Mouse (Mus musculus) kidney, embryonic 14.5 days (tissue): ENCODE measurements around the gene 9130409I23Rik. TPM values are rescaled to one million over a fixed set of nuclear protein-coding genes. Genes with fewer than 3 reads are reported as not detected.

Source experiments
- ATAC-seq: fragments of 200-750 bp; cut with Nextera tagmentation; 2 replicates; pipeline ENCODE4 v1.8.0; 2017; ENCODE audit warnings: moderate number of reproducible peaks, mild to moderate bottlenecking, moderate TSS enrichment, moderate library complexity; ENCODE audit not compliant: low FRiP score, low TSS enrichment
- H3K27ac ChIP-seq: fragments of 300-500 bp; sonication (generic); 2 replicates; pipeline ENCODE4 v1.5.1; 2014; ENCODE audit warnings: low read depth, mild to moderate bottlenecking, low read length, moderate library complexity, mixed read lengths
- H3K27me3 ChIP-seq: fragments of 300-500 bp; sonication (generic); 2 replicates; pipeline ENCODE4 v1.6.1; 2014; ENCODE audit warnings: mild to moderate bottlenecking, low read length; ENCODE audit not compliant: control insufficient read depth, insufficient read depth
- H3K36me3 ChIP-seq: fragments of 300-500 bp; sonication (generic); 2 replicates; pipeline ENCODE4 v1.6.1; 2014; ENCODE audit warnings: low read length, mixed read lengths; ENCODE audit not compliant: control insufficient read depth, insufficient read depth
- H3K4me1 ChIP-seq: fragments of 300-500 bp; sonication (generic); 2 replicates; pipeline ENCODE4 v1.6.1; 2014; ENCODE audit warnings: low read length, mixed read lengths; ENCODE audit not compliant: control insufficient read depth, insufficient read depth
- H3K4me2 ChIP-seq: fragments of 300-500 bp; sonication (generic); replicated peaks from 2 replicates; pipeline ENCODE4 v1.6.1; 2014; ENCODE audit warnings: low read depth, mild to moderate bottlenecking, low read length
- H3K4me3 ChIP-seq: fragments of 300-500 bp; sonication (generic); 2 replicates; pipeline ENCODE4 v1.5.1; 2014; ENCODE audit warnings: mild to moderate bottlenecking, low read length
- H3K9ac ChIP-seq: fragments of 300-500 bp; sonication (generic); 2 replicates; pipeline ENCODE4 v1.6.1; 2014; ENCODE audit warnings: low read depth, mild to moderate bottlenecking, low read length, moderate library complexity
- H3K9me3 ChIP-seq: fragments of 300-500 bp; sonication (generic); 2 replicates; pipeline ENCODE4 v1.6.1; 2016; ENCODE audit warnings: low read length; ENCODE audit not compliant: control insufficient read depth
- WGBS: fragments of 180-500 bp; shearing (Covaris S2); extraction: QIAGEN DNeasy Blood & Tissue Kit; methylation state at CpG from one replicate; pipeline ENCODE4 v1.1.7; 2014; 5-methylcytosine and 5-hydroxymethylcytosine counted together
- polyA plus RNA-seq: library from polyadenylated mRNA; unstranded; fragments of >200 nt; fragmentation: Nextera tagmentation; extraction: Ambion mirVana; gene quantifications from 2 replicates; pipeline ENCODE4 v1.2.1, GENCODE M21; 2014

The 9130409I23Rik gene
- polyA plus RNA-seq, result not detected in 2 replicates

DNA sequence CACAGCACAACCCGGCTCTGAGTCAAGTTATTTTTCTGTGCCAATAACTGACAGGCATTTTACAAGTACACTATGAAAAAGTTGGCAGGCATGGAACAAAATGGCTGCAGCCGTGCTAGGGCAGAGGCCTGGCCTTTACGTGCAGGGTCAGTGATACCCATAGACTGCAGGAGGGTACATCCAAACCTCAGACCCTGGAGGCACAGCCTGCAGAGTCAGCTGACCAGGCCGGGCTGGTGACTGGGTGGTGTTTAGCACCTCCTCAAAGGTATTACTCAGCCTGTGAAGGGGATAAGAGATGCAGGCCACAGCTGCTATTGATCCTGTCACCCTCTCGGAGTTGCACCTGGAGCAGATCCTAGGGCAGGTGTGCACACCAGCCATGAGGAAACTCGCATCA, at the start of gene 9130409I23Rik:
Gene 9130409I23Rik (plus strand): TSS at position 301 of the 400 bp plus-strand sequence.
- no peak within 1 kb of the TSS for H3K4me2 ChIP-seq
- H3K4me3 ChIP-seq, result no peak within 1 kb of the TSS
- no peaks in the 10 kb centered on the region for H3K9me3 ChIP-seq
- no peaks in the 10 kb centered on the region for H3K27me3 ChIP-seq
- WGBS, result 83% methylated on average over 6 of the region's 6 CpGs
- no peaks in the 10 kb centered on the region for H3K4me1 ChIP-seq
- no peaks in the 10 kb centered on the region for H3K36me3 ChIP-seq
- H3K27ac ChIP-seq, result no peak within 1 kb of the TSS
- no peak for ATAC-seq
- no peak within 1 kb of the TSS for H3K9ac ChIP-seq

DNA sequence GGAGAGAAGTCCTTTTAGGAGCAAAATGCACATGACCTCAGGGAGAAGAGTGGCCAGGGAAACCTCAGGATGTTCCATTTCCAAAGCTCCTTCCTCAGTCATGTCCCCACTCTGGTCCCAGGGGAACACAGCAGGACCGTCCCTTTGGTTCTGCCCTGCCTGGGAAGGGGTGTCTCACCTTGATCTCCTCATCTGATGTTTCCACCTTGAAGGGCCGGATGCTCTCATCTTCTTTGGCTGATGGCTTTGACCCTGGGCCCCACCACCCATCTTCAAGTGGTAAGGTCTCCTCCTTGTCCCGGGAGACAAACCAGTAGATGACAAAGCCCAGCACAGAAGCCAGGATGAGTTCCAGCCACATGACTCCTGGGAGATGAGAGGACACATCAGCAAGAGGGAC, 49.4 kb upstream of the 9130409I23Rik start:
- Histone ChIP-seq H3K4me2 (no peak overlapping the region), H3K9ac (no peak overlapping the region), H3K4me3 (no peak overlapping the region), H3K9me3 (no peaks in the 10 kb centered on the region), H3K27me3 (no peaks in the 10 kb centered on the region), H3K27ac (no peak overlapping the region), H3K4me1 (peaks cover 12% of the 10 kb centered on the region), H3K36me3 (no peaks in the 10 kb centered on the region)
- ATAC-seq, result no peak
- 80% methylated on average over 3 of the region's 3 CpGs for WGBS

DNA sequence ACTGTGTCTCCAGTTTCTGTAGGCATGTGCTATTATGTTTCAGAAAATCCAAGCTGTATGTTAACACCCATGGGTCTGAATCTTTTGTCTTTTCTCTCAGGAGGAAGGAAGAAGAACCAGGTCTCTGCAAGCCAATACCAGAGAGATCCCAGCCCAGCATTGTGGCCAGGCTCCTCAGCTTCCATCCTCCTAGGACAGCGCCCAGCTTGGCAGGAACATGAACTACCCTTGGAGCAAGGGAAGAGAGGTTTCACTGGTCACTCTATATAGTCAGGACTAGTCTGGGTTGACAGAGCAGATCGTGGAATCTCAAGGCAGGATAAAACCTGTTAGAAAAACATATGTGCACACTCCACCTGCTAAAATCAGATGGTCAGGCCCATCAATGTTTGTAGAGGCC, 47.2 kb upstream of the 9130409I23Rik start:
- H3K9ac ChIP-seq, result no peak overlapping the region
- H3K4me3 ChIP-seq, result no peak overlapping the region
- H3K4me2 ChIP-seq, result no peak overlapping the region
- no peaks in the 10 kb centered on the region for H3K27me3 ChIP-seq
- ATAC-seq, result no peak
- no peak overlapping the region for H3K27ac ChIP-seq
- H3K36me3 ChIP-seq, result no peaks in the 10 kb centered on the region
- no peaks in the 10 kb centered on the region for H3K9me3 ChIP-seq
- H3K4me1 ChIP-seq, result peaks cover 12% of the 10 kb centered on the region
- 77% methylated on average over 2 of the region's 2 CpGs for WGBS

DNA sequence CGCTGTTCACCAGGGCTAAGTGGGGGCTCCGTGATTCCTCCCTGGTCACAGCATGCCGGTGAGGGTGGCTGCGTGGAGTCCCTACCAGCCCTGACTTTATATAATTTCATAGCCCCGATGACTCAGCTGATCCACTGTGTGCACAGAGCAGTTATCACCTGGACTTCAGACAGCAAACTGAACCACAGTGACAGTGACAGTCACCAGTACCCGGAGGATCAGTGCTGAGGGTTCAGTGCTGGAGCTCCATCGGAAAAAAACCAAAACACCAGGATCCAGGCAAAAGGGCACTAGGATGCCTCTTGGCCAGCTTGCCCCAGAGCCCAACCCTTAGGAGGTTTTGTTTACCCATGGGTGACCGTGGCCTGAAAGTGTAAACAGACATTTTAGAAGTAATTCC, 45.7 kb upstream of the 9130409I23Rik start:
- Histone ChIP-seq H3K4me1 (peaks cover 11% of the 10 kb centered on the region), H3K36me3 (no peaks in the 10 kb centered on the region), H3K4me2 (no peak overlapping the region), H3K9me3 (no peaks in the 10 kb centered on the region), H3K27me3 (no peaks in the 10 kb centered on the region), H3K27ac (no peak overlapping the region), H3K9ac (no peak overlapping the region), H3K4me3 (no peak overlapping the region)
- ATAC-seq, result no peak
- 89% methylated on average over 8 of the region's 8 CpGs for WGBS

DNA sequence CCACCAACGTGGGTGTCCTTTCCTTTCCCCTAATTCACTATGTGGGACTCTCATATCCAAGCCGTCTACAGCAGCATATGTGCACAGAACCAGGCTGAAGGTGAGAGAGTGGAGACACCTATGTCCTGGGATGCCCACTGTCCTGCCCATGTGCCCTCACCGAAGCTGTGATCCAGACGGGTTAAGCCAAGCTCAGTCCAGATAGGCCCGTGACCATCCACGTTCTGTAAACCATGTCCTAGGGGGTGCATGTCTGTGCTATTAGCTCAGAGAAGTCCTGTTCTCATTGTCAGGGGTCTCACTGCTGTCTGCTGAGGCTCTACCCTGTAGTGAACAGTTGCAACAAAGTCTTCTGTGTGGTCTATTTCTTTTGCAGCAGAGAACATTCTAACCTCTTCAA, 43.2 kb upstream of the 9130409I23Rik start:
- H3K4me2 ChIP-seq, result no peak overlapping the region
- 85% methylated on average over 6 of the region's 6 CpGs for WGBS
- H3K4me3 ChIP-seq, result no peak overlapping the region
- no peaks in the 10 kb centered on the region for H3K36me3 ChIP-seq
- no peak overlapping the region for H3K27ac ChIP-seq
- 0 out of 2 replicates have a peak, but pooled peaks cover 4% of the 10 kb centered on the region for H3K4me1 ChIP-seq
- no peaks in the 10 kb centered on the region for H3K9me3 ChIP-seq
- H3K27me3 ChIP-seq, result no peaks in the 10 kb centered on the region
- no peak for ATAC-seq
- H3K9ac ChIP-seq, result no peak overlapping the region

DNA sequence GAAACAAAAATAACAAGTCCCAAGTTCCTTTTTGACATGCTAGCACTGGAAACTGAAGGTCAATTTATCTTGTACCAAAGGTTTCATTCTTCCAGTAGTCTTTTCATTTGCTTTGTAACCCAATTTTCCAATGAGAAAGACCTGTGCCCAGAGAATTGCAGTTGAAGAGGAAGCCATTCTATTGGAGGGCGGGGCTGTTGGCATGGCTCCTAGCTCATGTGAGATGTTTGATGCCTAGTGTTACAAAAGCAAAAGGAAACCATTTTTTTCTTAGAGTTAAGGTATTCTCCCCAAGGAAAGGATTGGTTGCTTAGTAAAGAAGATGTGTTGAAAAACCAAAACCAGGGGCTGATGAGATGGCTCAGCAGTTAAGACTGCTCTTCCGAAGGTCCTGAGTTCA, 42.8 kb upstream of the 9130409I23Rik start:
- H3K4me3 ChIP-seq, result no peak overlapping the region
- 96% methylated on average over 2 of the region's 2 CpGs for WGBS
- H3K4me1 ChIP-seq, result 0 out of 2 replicates have a peak, but pooled peaks cover 4% of the 10 kb centered on the region
- H3K27me3 ChIP-seq, result no peaks in the 10 kb centered on the region
- no peak overlapping the region for H3K9ac ChIP-seq
- H3K4me2 ChIP-seq, result no peak overlapping the region
- no peaks in the 10 kb centered on the region for H3K36me3 ChIP-seq
- no peak for ATAC-seq
- no peaks in the 10 kb centered on the region for H3K9me3 ChIP-seq
- no peak overlapping the region for H3K27ac ChIP-seq

DNA sequence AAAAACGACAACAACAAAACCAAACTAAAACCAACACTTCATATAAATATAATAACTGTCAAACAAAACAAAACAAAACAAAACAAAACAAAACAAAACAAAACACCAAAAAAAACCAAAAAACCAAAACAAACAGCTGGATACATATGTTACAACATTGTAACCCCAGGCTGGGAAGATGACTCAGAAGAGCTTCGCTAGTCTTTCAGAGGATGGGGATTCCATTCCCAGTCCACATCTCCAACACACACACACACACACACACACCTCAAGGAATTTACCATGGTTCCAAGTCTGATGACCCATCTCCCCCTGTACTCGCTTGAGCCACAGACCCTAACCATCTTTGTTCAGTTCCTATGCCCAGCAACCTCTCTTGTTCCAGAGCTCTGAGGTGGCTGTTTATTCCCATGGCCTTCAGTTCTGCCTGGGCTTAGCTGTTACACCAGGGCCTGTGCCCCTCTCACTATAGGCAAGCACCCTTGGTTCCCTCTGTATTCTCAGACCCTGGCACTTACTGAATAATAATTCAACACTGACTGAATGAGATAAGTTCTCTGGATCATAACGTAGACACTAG, 41.9 kb upstream of the 9130409I23Rik start:
- 93% methylated on average over 4 of the region's 4 CpGs for WGBS
- Histone ChIP-seq H3K4me1 (0 out of 2 replicates have a peak, but pooled peaks cover 4% of the 10 kb centered on the region), H3K4me3 (no peak overlapping the region), H3K27ac (no peak overlapping the region), H3K9ac (no peak overlapping the region), H3K27me3 (no peaks in the 10 kb centered on the region), H3K9me3 (no peaks in the 10 kb centered on the region), H3K4me2 (no peak overlapping the region), H3K36me3 (no peaks in the 10 kb centered on the region)
- no peak for ATAC-seq

DNA sequence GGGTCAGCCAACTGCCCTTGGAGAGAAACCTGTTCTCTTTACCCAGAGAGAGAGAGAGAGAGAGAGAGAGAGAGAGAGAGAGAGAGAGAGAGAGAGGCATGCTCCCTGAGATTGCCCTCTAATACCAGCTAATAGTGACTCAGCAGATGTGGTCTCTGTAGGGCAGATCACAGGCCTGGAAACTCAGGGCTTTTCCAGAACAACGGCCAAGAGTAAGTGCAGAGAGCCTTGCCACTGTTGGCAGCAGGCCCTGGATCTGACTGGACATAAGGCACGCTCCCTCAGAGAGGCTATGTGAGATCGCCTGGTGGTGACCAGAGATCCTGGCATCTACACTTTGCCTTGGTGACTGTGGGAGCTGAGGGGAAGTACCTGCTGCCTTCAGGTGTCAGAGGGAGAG, 41.3 kb upstream of the 9130409I23Rik start:
- Histone ChIP-seq H3K27ac (no peak overlapping the region), H3K9ac (no peak overlapping the region), H3K9me3 (no peaks in the 10 kb centered on the region), H3K4me2 (no peak overlapping the region), H3K27me3 (no peaks in the 10 kb centered on the region), H3K4me1 (0 out of 2 replicates have a peak, but pooled peaks cover 4% of the 10 kb centered on the region), H3K36me3 (no peaks in the 10 kb centered on the region), H3K4me3 (no peak overlapping the region)
- 0 out of 2 replicates have a peak, but pooled peaks have one; percentile 17 for ATAC-seq
- 70% methylated on average over 3 of the region's 3 CpGs for WGBS

DNA sequence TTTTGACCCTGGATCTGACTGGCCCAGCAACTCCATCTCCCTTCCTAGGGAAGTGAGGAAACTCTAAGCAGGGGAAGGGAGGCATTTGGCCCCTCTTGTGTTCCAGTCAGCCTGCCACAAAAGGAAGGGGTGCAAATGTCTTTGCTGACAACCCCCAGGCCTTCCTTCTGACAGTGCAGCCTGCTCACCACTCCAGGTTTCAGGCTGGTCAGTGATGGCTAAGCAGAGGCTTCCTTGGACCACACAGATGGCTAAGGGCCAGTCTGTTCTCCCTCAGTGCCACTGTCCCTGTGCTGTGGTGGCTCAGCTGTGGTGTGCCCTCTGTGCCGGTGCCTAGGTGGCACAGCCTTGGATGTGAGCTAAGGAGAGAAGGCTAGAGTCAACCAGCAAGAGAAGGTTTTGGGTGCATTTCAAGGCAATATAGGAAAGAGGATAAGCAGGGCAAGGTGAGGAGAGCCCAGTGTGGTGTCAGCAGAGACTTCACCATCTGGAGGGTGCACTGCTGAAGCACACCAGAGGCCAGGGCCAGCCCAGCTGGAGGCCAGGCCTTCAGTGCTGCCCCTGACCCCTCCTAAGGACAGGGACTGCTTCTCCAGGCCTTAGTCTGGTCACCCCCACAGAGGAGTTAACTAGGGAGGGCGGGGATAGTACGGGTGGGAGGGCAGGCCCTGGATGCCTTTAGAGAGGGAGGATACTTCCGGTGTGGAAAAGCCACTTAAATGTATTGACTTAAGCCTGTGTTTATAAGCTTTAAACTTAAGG, 40.7 kb upstream of the 9130409I23Rik start:
- ATAC-seq, result peak; percentile 84
- Histone ChIP-seq H3K4me1 (0 out of 2 replicates have a peak, but pooled peaks cover 4% of the 10 kb centered on the region), H3K9ac (no peak overlapping the region), H3K9me3 (no peaks in the 10 kb centered on the region), H3K36me3 (no peaks in the 10 kb centered on the region), H3K4me2 (no peak overlapping the region), H3K4me3 (no peak overlapping the region), H3K27ac (no peak overlapping the region), H3K27me3 (no peaks in the 10 kb centered on the region)
- 41% methylated on average over 4 of the region's 4 CpGs for WGBS
